Comparison of ENCODE assay signal across 9 mouse cellular contexts in the genomic region with DNA sequence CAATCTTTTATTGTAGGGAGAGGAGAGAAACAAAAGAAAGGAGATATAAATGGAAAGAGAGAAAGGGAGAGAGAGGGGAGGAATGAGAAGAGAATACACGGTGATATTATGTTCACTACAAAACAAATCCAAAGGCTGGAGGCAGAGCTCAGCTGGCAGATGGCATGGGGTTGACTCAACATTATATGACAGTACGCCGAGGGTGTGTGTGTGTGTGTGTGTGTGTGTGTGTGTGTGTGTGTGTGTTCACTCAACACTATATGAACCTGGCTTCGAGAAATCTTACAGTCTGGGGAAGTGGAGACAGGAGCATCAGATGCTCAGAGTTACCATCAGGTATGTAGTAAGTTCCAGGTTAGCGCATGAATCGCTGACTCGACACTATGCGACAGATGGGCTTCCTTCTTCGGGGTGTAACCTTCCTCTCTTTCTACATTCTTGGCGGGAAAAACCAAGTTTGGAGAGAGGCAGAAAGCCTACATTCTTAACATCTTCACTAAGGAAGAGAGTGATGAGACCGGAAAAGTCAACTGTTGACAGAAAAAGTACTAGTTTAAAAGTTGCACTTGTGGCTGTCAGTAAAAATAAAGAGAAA. TPM values are rescaled to one million over a fixed set of nuclear protein-coding genes. Genes with fewer than 3 reads are reported as not detected.
A peak's percentile ranks its signal among the peaks of the same experiment; 100 is the strongest.
DNase-seq lines count a peak whose midpoint lies in the region; ATAC-seq and TF ChIP-seq lines count a peak whose summit lies in the region.
"Had no signal": no experiment of that assay in that cellular context is flagged by ENCODE, and none has a peak within 500 bp of the region (broad histone marks: within the 10 kb centered on the region; RNA-seq: fewer than 3 reads in every experiment).

No protein-coding gene starts in this region.

- no peaks in the 10 kb centered on the region for H3K36me3 ChIP-seq in heart, embryonic 10.5 days
- H3K36me3 ChIP-seq in lung, embryonic 16.5 days (ENCODE audit: control insufficient read depth, insufficient read depth, low read length): no peaks in the 10 kb centered on the region
- no peaks in the 10 kb centered on the region for H3K36me3 ChIP-seq in limb, embryonic 13.5 days
- no peaks in the 10 kb centered on the region for H3K36me3 ChIP-seq in stomach, postnatal 0 days (ENCODE audit: control insufficient read depth, insufficient read depth, low read length)
- H3K36me3 ChIP-seq: liver, embryonic 12.5 days had no signal

- peak overlapping the region; percentile 75 for H3K4me2 ChIP-seq in lung, embryonic 16.5 days (ENCODE audit: low read depth, low read length)
- peak overlapping the region; percentile 83 for H3K4me2 ChIP-seq in limb, embryonic 13.5 days (replicated peaks)
- H3K4me2 ChIP-seq in stomach, postnatal 0 days (replicated peaks; ENCODE audit: low read depth): peak overlapping the region; percentile 75

- no peak for DNase-seq in heart, embryonic 10.5 days (ENCODE audit: low spot score)
- no peak for DNase-seq in heart, postnatal 14 days
- DNase-seq in lung, postnatal 4 days: no peak
- no peak for DNase-seq in stomach, postnatal 0 days (ENCODE audit: low spot score)
- DNase-seq in adrenal gland, adult 2 months: no peak
- DNase-seq in adrenal gland, postnatal 10 days: no peak

- no peak for TF ChIP-seq EP300 in stomach, postnatal 0 days (optimal IDR thresholded peaks at IDR 0.05)

- H3K9me3 ChIP-seq in heart, embryonic 10.5 days: no peaks in the 10 kb centered on the region
- H3K9me3 ChIP-seq in lung, embryonic 16.5 days (ENCODE audit: control insufficient read depth, low read length): no peaks in the 10 kb centered on the region
- no peaks in the 10 kb centered on the region for H3K9me3 ChIP-seq in limb, embryonic 13.5 days
- H3K9me3 ChIP-seq in stomach, postnatal 0 days (ENCODE audit: control insufficient read depth, low read length): no peaks in the 10 kb centered on the region
- H3K9me3 ChIP-seq: liver, embryonic 12.5 days had no signal

- H3K27ac ChIP-seq in heart, embryonic 10.5 days: no peak overlapping the region
- no peak overlapping the region for H3K27ac ChIP-seq in lung, embryonic 16.5 days (ENCODE audit: low read length)
- no peak overlapping the region for H3K27ac ChIP-seq in limb, embryonic 13.5 days
- H3K27ac ChIP-seq in stomach, postnatal 0 days (replicated peaks): no peak overlapping the region
- H3K27ac ChIP-seq: liver, embryonic 12.5 days had no signal

- H3K9ac ChIP-seq in lung, embryonic 16.5 days (ENCODE audit: low read length): no peak overlapping the region
- H3K9ac ChIP-seq in limb, embryonic 13.5 days: peak overlapping the region; percentile 76; the same call in 1 of the 2 replicates
- no peak overlapping the region for H3K9ac ChIP-seq in stomach, postnatal 0 days (ENCODE audit: low read length)
- H3K9ac ChIP-seq: liver, embryonic 12.5 days had no signal

- peak overlapping the region; percentile 65; the same call in 1 of the 2 replicates for H3K4me3 ChIP-seq in heart, embryonic 10.5 days
- no peak overlapping the region for H3K4me3 ChIP-seq in lung, embryonic 16.5 days (ENCODE audit: low read length)
- peak overlapping the region; percentile 55; the same call in 1 of the 2 replicates for H3K4me3 ChIP-seq in limb, embryonic 13.5 days
- H3K4me3 ChIP-seq in stomach, postnatal 0 days (ENCODE audit: low read depth, low read length): peak overlapping the region; percentile 48; the same call in 1 of the 2 replicates

- peaks cover 9% of the 10 kb centered on the region; the same call in 1 of the 2 replicates for H3K4me1 ChIP-seq in heart, embryonic 10.5 days
- H3K4me1 ChIP-seq in lung, embryonic 16.5 days (replicated peaks; ENCODE audit: control insufficient read depth, insufficient read depth, low read length): no peaks in the 10 kb centered on the region
- peaks cover 22% of the 10 kb centered on the region for H3K4me1 ChIP-seq in limb, embryonic 13.5 days
- no peaks in the 10 kb centered on the region for H3K4me1 ChIP-seq in stomach, postnatal 0 days (replicated peaks; ENCODE audit: control insufficient read depth, insufficient read depth)
- H3K4me1 ChIP-seq: liver, embryonic 12.5 days had no signal

- peaks cover 26% of the 10 kb centered on the region; the same call in 1 of the 2 replicates for H3K27me3 ChIP-seq in heart, embryonic 10.5 days (ENCODE audit: insufficient read depth, poor library complexity, severe bottlenecking)
- no peaks in the 10 kb centered on the region for H3K27me3 ChIP-seq in lung, embryonic 16.5 days (ENCODE audit: control insufficient read depth, insufficient read depth, low read depth, low read length)
- peaks cover 3% of the 10 kb centered on the region; the same call in 1 of the 2 replicates for H3K27me3 ChIP-seq in limb, embryonic 13.5 days
- H3K27me3 ChIP-seq in stomach, postnatal 0 days (ENCODE audit: control insufficient read depth, insufficient read depth, low read length): no peaks in the 10 kb centered on the region

- 83% methylated on average over 11 of the region's 11 CpGs for WGBS in heart, embryonic 10.5 days
- 83% methylated on average over 11 of the region's 11 CpGs for WGBS in lung, embryonic 16.5 days
- 85% methylated on average over 11 of the region's 11 CpGs for WGBS in limb, embryonic 13.5 days
- WGBS in stomach, postnatal 0 days: 72% methylated on average over 11 of the region's 11 CpGs

- intact Hi-C loops in heart, postnatal 14 days (cut with DNase I): no loop called here

- no peak for ATAC-seq in lung, embryonic 16.5 days (ENCODE audit: low read depth)
- ATAC-seq in limb, embryonic 13.5 days (ENCODE audit: low FRiP score, low read depth): no peak
- ATAC-seq in stomach, postnatal 0 days (ENCODE audit: low FRiP score, low TSS enrichment): no peak
- ATAC-seq: liver, embryonic 12.5 days had no signal

- no peak for TF ChIP-seq CTCF in stomach, postnatal 0 days (IDR thresholded peaks at IDR 0.05; ENCODE audit: low read depth)

RNA-seq across cellular contexts. Expression of a gene that starts 0.5 kb away (rescaled TPM):
- 0.25 TPM in 1 of 2 replicates, not detected in the other for polyA plus RNA-seq in heart, embryonic 10.5 days (2016; fragmentation: Nextera tagmentation; extraction: Ambion mirVana)
- total RNA-seq in heart, postnatal 14 days (2021): under 1 TPM; 0.62 to 0.68 TPM
- polyA plus RNA-seq in lung, embryonic 16.5 days (2015; fragmentation: Nextera tagmentation; extraction: Ambion mirVana): 0.94 and 1.4 TPM in 2 replicates
- 6.4 and 7.4 TPM in 2 replicates for polyA plus RNA-seq in limb, embryonic 13.5 days (2015; fragmentation: Nextera tagmentation; extraction: Ambion mirVana)
- polyA plus RNA-seq in stomach, postnatal 0 days (2015; fragmentation: Nextera tagmentation; extraction: Ambion mirVana): 1.5 TPM in 2 replicates
- under 1 TPM; 0.17 TPM for total RNA-seq in adrenal gland, adult 2 months (2021)
- 0.04 and 0.07 TPM in 2 replicates for polyA plus RNA-seq in adrenal gland, adult 2 months (2012; rRNA removed)
- total RNA-seq in adrenal gland, postnatal 10 days (2021): under 1 TPM; 0.51 to 0.64 TPM
- polyA plus RNA-seq: liver, embryonic 12.5 days had no signal
